Mouse (Mus musculus) forebrain, embryonic 11.5 days (tissue): ENCODE data around the gene Serf2. TPM values are rescaled to one million over a fixed set of nuclear protein-coding genes. Genes with fewer than 3 reads are reported as not detected.
A peak's percentile ranks its signal among the peaks of the same experiment; 100 is the strongest.
"Not testable (repeated sequence)": the region's sequence is repeated elsewhere in the genome, so short reads cannot be mapped to it uniquely, and the experiment has no call there.

Experiments used
- ATAC-seq: fragments of 200-750 bp; cut with Nextera tagmentation; replicated peaks from 2 replicates; pipeline ENCODE4 v1.8.0; 2017; ENCODE audit warnings: moderate TSS enrichment; ENCODE audit not compliant: low FRiP score
- DNase-seq: peaks from one replicate; pipeline ENCODE4 v3.0.0-alpha.2; 2017; ENCODE audit warnings: low spot score
- H3K27ac ChIP-seq: fragments of 300-500 bp; sonication (generic); 2 replicates; pipeline ENCODE4 v1.5.1; 2014; ENCODE audit warnings: low read depth, low read length
- H3K27me3 ChIP-seq: fragments of 300-500 bp; sonication (generic); 2 replicates; pipeline ENCODE4 v1.6.1; 2014; ENCODE audit warnings: mild to moderate bottlenecking, low read length, mixed read lengths; ENCODE audit not compliant: control insufficient read depth, insufficient read depth
- H3K36me3 ChIP-seq: fragments of 300-500 bp; sonication (generic); 2 replicates; pipeline ENCODE4 v1.6.1; 2014; ENCODE audit warnings: mild to moderate bottlenecking, low read length, moderate library complexity, mixed read lengths; ENCODE audit not compliant: control insufficient read depth, insufficient read depth
- H3K4me1 ChIP-seq: fragments of 300-500 bp; sonication (generic); replicated peaks from 2 replicates; pipeline ENCODE4 v1.6.1; 2014; ENCODE audit warnings: low read length, mixed read lengths; ENCODE audit not compliant: control insufficient read depth, insufficient read depth
- H3K4me2 ChIP-seq: fragments of 300-500 bp; sonication (generic); 2 replicates; pipeline ENCODE4 v1.6.1; 2014; ENCODE audit warnings: low read depth, mild to moderate bottlenecking, low read length, moderate library complexity, mixed read lengths; ENCODE audit not compliant: severe bottlenecking
- H3K4me3 ChIP-seq: fragments of 300-500 bp; sonication (generic); 2 replicates; pipeline ENCODE4 v1.5.1; 2014; ENCODE audit warnings: low read depth, low read length
- H3K9ac ChIP-seq: fragments of 300-500 bp; sonication (generic); 2 replicates; pipeline ENCODE4 v1.6.1; 2014; ENCODE audit warnings: low read length
- H3K9me3 ChIP-seq: fragments of 300-500 bp; sonication (generic); 2 replicates; pipeline ENCODE4 v1.6.1; 2016; ENCODE audit warnings: low read length, mixed read lengths; ENCODE audit not compliant: control insufficient read depth
- WGBS: fragments of 180-500 bp; shearing (Covaris S2); extraction: QIAGEN DNeasy Blood & Tissue Kit; methylation state at CpG from one replicate; pipeline ENCODE4 v1.1.7; 2014; 5-methylcytosine and 5-hydroxymethylcytosine counted together
- polyA plus RNA-seq: library from polyadenylated mRNA; unstranded; fragments of >200 nt; fragmentation: Nextera tagmentation; extraction: Ambion mirVana; gene quantifications from 2 replicates; pipeline ENCODE4 v1.2.1, GENCODE M21; 2014

Gene Serf2
- polyA plus RNA-seq, 1 experiment from 2014 or later = 446 TPM

GRCm38 (mm10) chr2:121472783-121473182, 23.8 kb downstream of the Serf2 start:
- H3K4me3 ChIP-seq, H3K4me1 ChIP-seq, H3K36me3 ChIP-seq, H3K4me2 ChIP-seq, ATAC-seq, DNase-seq, H3K27ac ChIP-seq, H3K9ac ChIP-seq, H3K9me3 ChIP-seq, H3K27me3 ChIP-seq: not testable (repeated sequence)
- WGBS = 97% methylated on average over 3 of the region's 3 CpGs

- Histone ChIP-seq H3K9ac (peak within 1 kb of the TSS; percentile 52), H3K4me2 (peak within 1 kb of the TSS; percentile 60), H3K4me3 (peak within 1 kb of the TSS; percentile 58)
- H3K27me3 ChIP-seq, H3K27ac ChIP-seq, H3K9me3 ChIP-seq, H3K36me3 ChIP-seq, H3K4me1 ChIP-seq: not testable (repeated sequence)
- DNase-seq = peak; percentile 83
- ATAC-seq = peak; percentile 95
- 7% methylated on average over 38 of the region's 41 CpGs for WGBS
Observed at GRCm38 (mm10) chr2:121473301-121474179, 24.5 kb downstream of the Serf2 start, which contains the start of gene Mfap1b. TSS of gene Mfap1b (minus strand) at chr2:121474067.

GRCm38 (mm10) chr2:121474180-121474535, 25.2 kb downstream of the Serf2 start:
- no peaks in the 10 kb centered on the region for H3K27me3 ChIP-seq
- DNase-seq = no peak
- no peak overlapping the region for H3K27ac ChIP-seq
- H3K4me1 ChIP-seq = no peaks in the 10 kb centered on the region
- H3K9me3 ChIP-seq = no peaks in the 10 kb centered on the region
- no peaks in the 10 kb centered on the region for H3K36me3 ChIP-seq
- H3K9ac ChIP-seq = peak overlapping the region; percentile 52
- peak overlapping the region; percentile 58 for H3K4me3 ChIP-seq
- 39% methylated on average over 8 of the region's 8 CpGs for WGBS
- no peak for ATAC-seq
- H3K4me2 ChIP-seq = peak overlapping the region; percentile 60

GRCm38 (mm10) chr2:121475306-121475705, 26.3 kb downstream of the Serf2 start:
- H3K36me3 ChIP-seq, DNase-seq, H3K4me3 ChIP-seq, H3K9me3 ChIP-seq, H3K4me2 ChIP-seq, H3K27ac ChIP-seq, H3K27me3 ChIP-seq, ATAC-seq, H3K4me1 ChIP-seq, H3K9ac ChIP-seq: not testable (repeated sequence)
- 100% methylated on average over 2 of the region's 2 CpGs for WGBS

GRCm38 (mm10) chr2:121477491-121478266, 28.7 kb downstream of the Serf2 start:
- no peak overlapping the region for H3K27ac ChIP-seq
- 87% methylated on average over 3 of the region's 3 CpGs for WGBS
- no peaks in the 10 kb centered on the region for H3K9me3 ChIP-seq
- no peaks in the 10 kb centered on the region for H3K4me1 ChIP-seq
- H3K27me3 ChIP-seq = no peaks in the 10 kb centered on the region
- H3K4me2 ChIP-seq = no peak overlapping the region
- DNase-seq = no peak
- no peaks in the 10 kb centered on the region for H3K36me3 ChIP-seq
- H3K9ac ChIP-seq = no peak overlapping the region
- no peak overlapping the region for H3K4me3 ChIP-seq
- ATAC-seq = no peak

- WGBS = 56% methylated on average over 3 of the region's 3 CpGs
- H3K9ac ChIP-seq = no peak overlapping the region
- H3K4me1 ChIP-seq = no peaks in the 10 kb centered on the region; the same call in 1 of the 2 replicates
- no peak overlapping the region for H3K4me2 ChIP-seq
- H3K4me3 ChIP-seq = no peak overlapping the region
- ATAC-seq (no peak), DNase-seq (no peak)
- H3K27me3 ChIP-seq = no peaks in the 10 kb centered on the region
- no peaks in the 10 kb centered on the region for H3K9me3 ChIP-seq
- no peaks in the 10 kb centered on the region for H3K36me3 ChIP-seq
- no peak overlapping the region for H3K27ac ChIP-seq
Observed at GRCm38 (mm10) chr2:121480498-121480897, 31.5 kb downstream of the Serf2 start.

- H3K27me3 ChIP-seq, H3K9ac ChIP-seq, H3K4me3 ChIP-seq, H3K4me1 ChIP-seq, ATAC-seq, H3K9me3 ChIP-seq, H3K27ac ChIP-seq, DNase-seq, H3K36me3 ChIP-seq, H3K4me2 ChIP-seq: not testable (repeated sequence)
- WGBS = 83% methylated on average over 13 of the region's 13 CpGs
Observed at GRCm38 (mm10) chr2:121480916-121481315, 31.9 kb downstream of the Serf2 start.

- H3K27me3 ChIP-seq = no peaks in the 10 kb centered on the region
- no peak overlapping the region for H3K4me3 ChIP-seq
- no peak overlapping the region for H3K27ac ChIP-seq
- ATAC-seq (no peak), DNase-seq (no peak)
- no peak overlapping the region for H3K9ac ChIP-seq
- no peaks in the 10 kb centered on the region for H3K9me3 ChIP-seq
- WGBS = 40% methylated on average over 8 of the region's 8 CpGs
- no peaks in the 10 kb centered on the region for H3K36me3 ChIP-seq
- no peaks in the 10 kb centered on the region; the same call in 1 of the 2 replicates for H3K4me1 ChIP-seq
- H3K4me2 ChIP-seq = no peak overlapping the region
Observed at GRCm38 (mm10) chr2:121483576-121483975, 34.6 kb downstream of the Serf2 start.
